Mouse (Mus musculus) left cerebral cortex, postnatal 4 days (tissue): Measurements from ENCODE around the gene Hmgcl. TPM values are rescaled to one million over a fixed set of nuclear protein-coding genes. Genes with fewer than 3 reads are reported as not detected.
A peak's percentile ranks its signal among the peaks of the same experiment; 100 is the strongest.
"Not testable (repeated sequence)": the region's sequence is repeated elsewhere in the genome, so short reads cannot be mapped to it uniquely, and the experiment has no call there.

Source experiments
- DNase-seq: peaks from one replicate; pipeline ENCODE4 v3.0.0-alpha.2; 2022
- intact Hi-C: fragments of 180-260 bp; cut with DNase I; formaldehyde crosslinking; loops from one replicate; pipeline ENCODE4 v1.15.1; 2025
- total RNA-seq, 2 experiments: library from RNA; stranded (reverse); gene quantifications; 2 replicates each; pipeline ENCODE4 v1.2.3; 2021

Hmgcl gene
- total RNA-seq, 2 experiments from 2014 or later, result 30.2 to 33.9 TPM

DNA sequence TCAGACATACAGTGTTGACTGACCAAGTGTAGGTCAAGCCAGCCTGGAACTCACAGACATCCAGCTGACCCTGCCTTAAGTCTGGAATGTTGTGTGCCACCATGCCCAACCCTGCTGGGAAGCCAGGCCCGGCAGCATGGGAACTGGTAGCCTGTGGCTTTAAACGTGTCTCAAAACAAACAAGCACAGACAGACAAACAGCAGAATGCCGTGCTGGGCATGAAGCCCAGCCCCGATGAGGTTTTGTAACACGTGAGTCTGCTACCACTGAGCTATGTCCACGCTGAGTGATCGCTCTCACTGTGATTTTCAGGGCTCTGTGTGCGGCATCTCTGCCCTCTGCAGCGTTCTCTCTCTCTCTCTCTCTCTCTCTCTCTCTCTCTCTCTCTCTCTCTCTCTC, 9.6 kb downstream of the Hmgcl start:
- DNase-seq, result no peak
- intact Hi-C loops, result loop anchor here (5.0 kb wide), 1 partner anchor 206 kb away; no protein-coding TSS in a partner anchor

DNA sequence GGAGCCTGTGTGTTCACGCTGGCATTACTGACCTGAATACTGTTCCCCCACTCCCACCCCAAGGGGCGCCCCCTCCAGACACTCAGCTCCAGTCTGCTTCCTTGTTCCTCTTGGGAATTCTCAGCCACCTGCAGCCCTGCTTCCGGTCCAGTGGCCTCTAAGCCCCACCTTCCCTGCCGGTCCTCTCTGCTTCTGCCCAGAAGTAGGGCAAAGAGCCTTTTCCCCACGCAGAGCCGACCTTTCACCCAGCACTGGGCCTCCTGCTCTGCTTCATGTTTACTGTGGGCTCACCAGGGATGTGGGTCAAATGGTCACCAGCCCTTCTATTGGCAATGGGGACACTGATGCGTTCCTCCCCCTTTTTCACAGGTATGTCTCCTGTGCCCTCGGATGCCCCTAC, 12.1 kb downstream of the Hmgcl start:
- DNase-seq, result no peak
- intact Hi-C loops, result loop anchor here (5.0 kb wide), 1 partner anchor 204 kb away; no protein-coding TSS in a partner anchor

DNA sequence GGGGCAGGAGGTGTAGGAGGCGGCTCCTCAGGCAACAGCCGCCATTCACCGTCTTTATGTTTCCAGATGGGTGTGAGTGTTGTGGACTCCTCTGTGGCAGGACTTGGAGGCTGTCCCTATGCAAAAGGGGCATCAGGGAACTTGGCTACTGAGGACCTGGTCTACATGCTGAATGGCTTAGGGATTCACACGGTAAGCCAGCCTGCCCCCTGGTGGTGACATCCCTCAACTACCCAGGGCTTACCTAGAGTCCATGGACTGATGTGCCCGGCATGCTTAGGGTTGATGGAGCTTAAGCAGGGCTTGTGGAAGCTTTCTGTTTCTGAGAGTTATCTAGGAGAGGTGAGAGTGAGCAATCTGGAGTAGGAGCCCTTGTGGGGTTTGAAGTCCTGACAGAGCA, 14.5 kb downstream of the Hmgcl start:
- intact Hi-C loops, result no loop called here
- peak; percentile 83 for DNase-seq

DNA sequence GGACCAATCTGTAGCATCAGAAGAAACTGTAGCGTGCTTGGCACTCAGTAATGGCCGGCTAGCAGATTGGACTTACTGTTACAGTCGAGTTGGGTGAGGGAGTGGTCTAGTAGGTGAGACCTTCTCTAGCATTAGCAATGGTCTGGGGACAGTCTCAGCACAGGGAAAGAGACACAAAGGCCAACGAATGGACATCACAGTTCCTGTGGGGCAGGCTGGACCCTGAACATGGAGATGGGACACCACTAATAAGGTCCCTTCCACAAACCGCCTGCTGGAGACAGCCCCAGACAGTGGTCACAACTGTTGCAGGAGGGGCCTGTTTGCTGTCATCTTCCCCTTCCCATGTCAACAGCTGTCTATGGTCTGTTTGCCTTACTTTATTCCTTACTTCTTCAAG, 15.5 kb downstream of the Hmgcl start:
- intact Hi-C loops, result no loop called here
- DNase-seq, result no peak

DNA sequence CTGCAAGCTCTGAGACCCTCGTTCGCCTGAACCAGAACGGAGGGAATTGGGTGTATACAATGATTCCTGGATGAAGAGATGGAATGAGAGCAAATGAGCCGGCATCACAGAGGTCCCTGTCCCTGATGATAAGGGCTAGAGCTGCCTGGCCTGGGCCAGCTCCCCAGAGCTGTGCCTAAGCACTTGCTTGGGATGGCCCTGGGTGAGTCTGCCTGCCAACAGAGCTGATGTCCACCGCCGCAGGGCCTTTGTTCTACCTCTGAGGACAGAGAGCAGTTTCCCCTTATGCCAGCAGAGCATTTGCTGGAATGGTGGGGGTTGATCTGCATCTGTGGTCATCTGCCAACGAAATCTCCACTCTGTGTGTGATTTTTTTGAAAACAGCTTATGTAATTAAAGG, 15.9 kb downstream of the Hmgcl start:
- no peak for DNase-seq
- intact Hi-C loops, result no loop called here

DNA sequence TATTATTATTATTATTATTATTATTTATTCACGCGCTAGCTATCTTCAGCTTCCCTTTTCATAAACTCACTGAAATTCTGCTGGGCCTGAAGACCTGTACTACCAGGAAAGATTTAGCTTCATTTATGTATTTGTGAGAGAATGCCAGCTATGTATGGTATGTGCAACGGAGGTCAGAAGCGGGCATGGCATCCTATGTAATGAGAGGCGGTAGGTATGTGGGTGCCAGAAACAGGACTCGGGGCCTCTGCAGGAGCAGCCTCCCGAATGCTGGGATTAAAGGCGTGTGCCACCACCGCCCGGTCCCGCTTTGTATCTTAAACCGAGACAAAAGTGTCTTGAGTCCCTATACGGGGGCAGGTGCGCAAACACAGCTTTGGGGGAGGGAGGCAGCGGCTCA, 16.7 kb downstream of the Hmgcl start:
- DNase-seq, result no peak
- intact Hi-C loops, result no loop called here

DNA sequence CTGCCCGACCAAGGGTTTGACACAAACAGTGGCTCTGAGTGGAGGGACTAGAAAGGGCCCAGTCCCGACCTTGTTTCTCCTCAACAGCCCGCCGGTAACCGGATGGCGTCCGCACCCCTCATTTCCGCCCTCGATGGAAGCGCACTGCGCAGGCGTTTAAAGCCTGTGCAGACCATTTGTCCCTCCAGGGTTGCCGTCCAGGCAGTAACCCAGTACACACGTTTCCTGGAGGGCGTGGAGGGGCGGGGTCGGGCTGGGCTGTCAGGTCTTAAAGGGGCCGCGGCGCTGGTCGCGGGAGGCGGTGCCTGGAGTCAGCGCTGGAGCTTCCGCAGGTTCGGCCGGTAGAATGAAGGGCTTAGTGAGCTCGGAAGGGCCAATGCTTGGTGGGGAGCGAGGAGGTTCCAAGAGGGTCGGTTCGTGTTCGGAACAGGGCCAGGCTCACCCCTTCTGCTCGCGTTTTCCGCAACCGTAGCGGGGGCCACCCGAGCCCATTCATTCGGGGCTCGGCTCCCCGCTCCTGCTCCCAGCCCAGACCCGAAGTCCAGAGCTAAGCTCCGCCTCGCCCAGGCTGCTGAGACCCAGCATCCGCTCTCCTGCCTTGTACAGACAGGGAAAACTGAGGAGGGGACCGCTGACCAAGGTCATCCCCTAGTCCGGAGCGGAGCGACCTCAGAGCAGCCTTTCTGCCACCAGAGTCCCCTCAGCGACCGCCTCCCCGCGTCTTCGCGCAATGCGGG, 17.4 kb downstream of the Hmgcl start, which contains the start of gene Gale:
TSS of gene Gale (plus strand) at position 271 of the 737 bp plus-strand sequence.
- intact Hi-C loops, result no loop called here
- peak; percentile 97 for DNase-seq

DNA sequence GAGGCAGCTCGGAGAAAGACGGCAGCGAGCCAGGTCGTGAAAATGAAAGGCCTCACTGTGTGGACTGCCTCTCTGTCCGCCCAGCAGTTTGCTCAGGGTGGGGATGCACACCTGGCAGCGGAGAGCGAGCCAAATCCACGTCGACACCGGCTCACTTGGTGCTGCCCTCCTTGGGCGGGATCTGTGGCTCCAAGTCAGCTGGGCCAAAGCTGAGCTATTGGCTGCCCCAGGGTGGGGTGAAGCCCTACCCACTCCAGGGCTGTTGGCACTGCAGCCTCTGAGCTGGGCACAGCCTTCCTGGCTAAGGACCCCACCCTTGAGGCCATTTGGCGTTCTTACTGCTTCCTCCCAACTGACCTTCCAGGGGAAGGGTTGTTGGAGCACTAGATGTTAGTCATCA, 18.2 kb downstream of the Hmgcl start:
- intact Hi-C loops, result no loop called here

DNA sequence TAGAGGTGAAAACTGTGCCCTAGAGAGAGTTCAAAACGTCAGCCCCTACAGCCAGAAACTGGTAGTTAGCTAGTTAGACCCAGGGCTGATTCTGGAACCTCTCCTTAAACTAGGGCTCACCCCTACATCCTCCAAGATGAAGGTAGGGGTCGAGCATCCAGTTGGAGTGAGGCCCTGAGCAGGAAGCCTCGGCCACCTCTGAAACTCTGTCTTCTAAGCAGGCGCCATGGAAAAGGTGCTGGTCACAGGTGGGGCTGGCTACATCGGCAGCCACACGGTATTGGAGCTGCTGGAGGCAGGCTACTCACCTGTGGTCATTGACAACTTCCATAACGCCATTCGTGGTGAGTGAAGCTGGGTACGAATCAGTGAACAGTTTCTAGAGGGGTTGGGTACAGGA, 18.9 kb downstream of the Hmgcl start:
- DNase-seq, result no peak

More for the DNA sequence above, 18.2 kb downstream of the Hmgcl start:
- DNase-seq, result peak; percentile 49

DNA sequence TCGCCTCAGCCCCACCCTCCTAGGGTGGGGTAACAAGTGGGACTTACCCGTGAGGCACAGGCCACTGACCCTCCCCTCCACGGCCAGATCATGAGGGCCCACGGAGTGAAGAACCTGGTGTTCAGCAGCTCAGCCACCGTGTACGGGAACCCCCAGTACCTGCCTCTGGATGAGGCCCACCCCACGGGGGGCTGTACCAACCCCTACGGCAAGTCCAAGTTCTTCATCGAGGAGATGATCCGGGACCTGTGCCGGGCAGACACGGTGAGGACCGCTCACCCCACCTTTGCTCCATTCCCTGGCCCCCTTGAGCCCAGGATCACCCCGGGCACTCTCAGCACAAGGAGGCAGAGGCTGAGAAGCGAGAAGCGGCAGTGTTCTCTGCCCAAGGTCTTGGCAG, 20.0 kb downstream of the Hmgcl start:
- intact Hi-C loops, result no loop called here
- DNase-seq, result no peak

More for the DNA sequence above, 18.9 kb downstream of the Hmgcl start:
- intact Hi-C loops, result no loop called here

DNA sequence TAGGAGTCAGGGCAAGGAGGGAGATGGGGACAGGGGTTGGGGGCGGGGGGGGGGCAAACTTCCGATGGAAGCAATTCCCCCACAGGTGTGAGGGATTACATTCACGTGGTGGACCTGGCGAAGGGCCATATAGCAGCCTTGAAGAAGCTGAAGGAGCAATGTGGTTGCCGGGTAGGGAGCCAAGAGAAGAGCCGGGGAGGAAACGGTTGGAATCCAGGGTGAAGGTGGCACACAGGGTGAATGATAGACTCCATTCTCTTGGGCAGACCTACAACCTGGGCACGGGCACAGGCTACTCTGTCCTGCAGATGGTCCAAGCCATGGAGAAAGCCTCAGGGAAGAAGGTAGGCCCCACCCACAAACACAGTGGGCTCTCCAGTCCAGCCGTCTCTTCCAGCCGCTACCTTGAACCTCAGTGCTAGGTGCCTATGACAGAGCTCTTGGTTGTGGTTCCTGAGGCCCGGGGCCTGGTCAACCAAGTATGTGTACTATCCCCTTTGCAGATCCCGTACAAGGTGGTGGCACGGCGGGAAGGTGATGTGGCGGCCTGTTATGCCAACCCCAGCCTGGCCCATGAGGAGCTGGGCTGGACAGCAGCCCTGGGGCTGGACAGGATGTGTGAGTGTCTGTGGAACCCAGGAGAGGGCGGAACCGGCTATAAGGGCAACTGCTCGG, 21.0 kb downstream of the Hmgcl start:
- intact Hi-C loops, result no loop called here
- DNase-seq, result no peak

DNA sequence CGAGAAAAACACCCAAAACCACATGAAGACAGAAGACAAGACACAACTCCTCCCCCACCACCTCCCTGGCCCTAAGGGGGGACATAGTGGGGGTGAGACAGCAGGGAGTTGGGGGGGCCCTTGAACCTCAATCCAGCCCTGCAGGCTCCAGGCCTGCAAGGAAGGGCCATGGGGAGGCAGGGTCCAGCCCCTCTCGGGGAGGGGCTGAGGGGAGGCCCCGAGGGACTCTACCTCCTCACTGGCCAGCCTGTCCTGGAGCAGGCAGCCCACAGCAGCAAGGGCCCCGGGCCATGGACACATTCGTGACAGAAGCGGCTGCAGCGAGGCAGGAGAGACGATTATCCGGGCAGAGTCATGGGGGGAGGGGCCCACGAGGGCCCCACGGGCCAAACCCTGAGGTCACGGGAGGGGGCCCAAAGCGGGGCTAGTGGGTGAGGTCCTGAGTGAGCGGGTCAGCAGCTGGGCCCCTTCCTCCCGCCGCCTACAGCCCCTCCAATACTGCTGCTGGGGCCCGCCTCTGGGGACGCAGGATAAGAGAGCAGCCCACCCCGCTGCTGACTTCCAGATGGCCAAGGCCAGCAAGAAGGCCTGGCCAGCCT, 22.1 kb downstream of the Hmgcl start:
- intact Hi-C loops, result no loop called here

DNA sequence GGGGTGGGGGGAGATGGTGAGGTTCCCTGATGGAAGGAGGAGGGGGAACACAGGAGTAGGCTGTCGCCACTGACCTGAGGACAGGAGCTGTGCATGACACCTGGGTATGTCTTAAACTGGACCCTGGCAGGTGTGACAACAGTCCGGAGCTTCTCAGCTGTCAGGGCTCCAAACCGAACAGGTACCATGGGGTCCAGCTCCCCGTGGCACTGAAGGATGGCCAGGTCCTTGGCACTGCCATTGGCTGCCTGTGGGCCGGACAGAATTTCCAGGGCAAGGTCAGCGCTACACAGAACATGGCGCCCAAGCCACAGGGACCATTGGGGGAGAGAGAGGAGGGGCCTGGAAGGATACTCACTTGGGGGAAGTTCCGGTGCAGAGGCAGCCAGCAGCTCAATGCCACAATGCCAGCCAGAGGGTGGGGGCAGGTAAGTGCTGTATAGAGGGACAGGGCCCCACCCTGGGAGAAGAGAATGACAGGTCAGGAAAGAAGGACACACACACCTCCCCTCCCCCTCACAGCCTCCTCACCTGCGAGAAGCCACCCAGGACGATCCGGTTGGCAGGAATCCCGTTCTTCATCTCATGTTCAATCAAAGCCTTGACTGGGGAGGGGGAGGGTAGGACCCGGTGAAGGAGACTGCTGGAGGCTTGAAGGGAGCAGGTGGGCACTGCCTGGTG, 23.0 kb downstream of the Hmgcl start:
- intact Hi-C loops, result no loop called here
- DNase-seq, result no peak

More for the DNA sequence above, 22.1 kb downstream of the Hmgcl start:
- DNase-seq, result no peak

DNA sequence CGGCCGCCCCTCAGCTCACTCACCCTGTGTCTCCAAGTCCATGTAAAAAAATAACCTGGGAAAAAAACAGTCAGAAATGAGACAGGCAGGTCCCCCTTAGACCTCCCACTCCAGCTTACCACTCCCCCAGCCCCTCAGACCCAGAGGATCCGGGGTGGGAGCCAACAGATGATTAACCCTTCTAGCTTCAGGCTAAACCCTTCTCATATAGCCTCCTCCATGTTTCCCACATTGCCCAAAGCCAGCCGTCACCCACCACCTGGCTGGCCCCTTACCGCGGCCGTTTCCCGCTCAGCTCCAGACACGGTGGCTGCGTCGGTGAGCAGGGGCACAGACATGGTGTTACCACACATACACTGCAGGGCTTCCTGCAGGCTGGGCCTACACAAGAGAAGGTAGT, 24.3 kb downstream of the Hmgcl start:
- DNase-seq, result no peak
- intact Hi-C loops, result no loop called here

DNA sequence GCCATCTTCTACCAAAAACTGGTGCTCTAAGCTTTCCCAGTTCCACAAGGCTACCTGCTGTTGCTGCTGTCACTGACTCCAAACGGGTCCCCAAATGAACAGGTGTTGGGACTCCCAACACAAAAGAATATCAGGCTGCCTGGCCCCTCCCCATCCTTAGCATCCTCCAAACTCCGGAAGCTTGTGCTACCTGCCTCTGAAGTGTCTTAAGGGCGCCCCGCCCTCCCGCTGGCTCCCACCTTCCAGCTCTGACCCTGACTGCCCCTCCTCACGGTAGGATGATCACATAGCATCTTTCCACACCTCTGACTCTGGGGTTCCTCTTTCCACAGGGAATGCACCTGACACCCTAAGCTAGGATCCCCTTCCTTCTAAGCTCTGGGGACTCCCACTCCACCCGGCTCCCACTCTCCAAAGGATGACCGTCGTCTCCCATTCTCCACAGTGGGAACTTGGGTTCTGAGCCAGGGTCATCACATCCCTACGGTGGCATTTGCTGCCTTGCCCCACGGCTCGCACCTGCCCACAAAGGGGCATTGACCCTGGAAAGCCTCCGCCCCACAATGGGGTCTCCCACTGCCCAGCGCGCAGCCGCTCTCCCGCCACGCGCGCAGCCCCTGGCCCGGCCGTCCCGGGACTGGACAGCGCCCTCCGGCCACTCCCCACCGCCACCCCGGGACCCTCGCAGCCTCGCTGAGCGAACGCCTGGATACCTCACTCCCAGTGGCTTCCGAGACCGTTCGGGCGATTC, 25.7 kb downstream of the Hmgcl start:
- intact Hi-C loops, result no loop called here
- no peak for DNase-seq

DNA sequence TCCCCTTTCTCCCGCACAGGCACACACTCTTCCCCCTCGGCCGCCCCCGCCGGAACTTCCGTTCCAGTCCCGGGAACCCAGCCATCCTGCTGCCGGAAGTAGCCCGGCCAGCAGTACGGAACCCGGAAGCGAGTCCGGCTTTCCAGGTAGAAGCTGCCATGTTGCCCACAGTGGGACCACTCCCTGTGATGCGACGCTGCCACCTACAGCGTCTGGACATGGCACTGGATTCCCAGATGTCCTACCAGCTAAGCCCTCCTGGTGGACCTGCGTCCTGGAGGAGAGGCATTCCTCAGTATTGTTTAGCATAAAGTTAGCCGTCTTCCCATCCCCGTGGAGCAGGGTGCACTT, 26.3 kb downstream of the Hmgcl start, which contains the start of gene Lypla2:
TSS of gene Lypla2 (minus strand) at position 71 of the 351 bp plus-strand sequence.
- peak; percentile 88 for DNase-seq
- intact Hi-C loops, result no loop called here

DNA sequence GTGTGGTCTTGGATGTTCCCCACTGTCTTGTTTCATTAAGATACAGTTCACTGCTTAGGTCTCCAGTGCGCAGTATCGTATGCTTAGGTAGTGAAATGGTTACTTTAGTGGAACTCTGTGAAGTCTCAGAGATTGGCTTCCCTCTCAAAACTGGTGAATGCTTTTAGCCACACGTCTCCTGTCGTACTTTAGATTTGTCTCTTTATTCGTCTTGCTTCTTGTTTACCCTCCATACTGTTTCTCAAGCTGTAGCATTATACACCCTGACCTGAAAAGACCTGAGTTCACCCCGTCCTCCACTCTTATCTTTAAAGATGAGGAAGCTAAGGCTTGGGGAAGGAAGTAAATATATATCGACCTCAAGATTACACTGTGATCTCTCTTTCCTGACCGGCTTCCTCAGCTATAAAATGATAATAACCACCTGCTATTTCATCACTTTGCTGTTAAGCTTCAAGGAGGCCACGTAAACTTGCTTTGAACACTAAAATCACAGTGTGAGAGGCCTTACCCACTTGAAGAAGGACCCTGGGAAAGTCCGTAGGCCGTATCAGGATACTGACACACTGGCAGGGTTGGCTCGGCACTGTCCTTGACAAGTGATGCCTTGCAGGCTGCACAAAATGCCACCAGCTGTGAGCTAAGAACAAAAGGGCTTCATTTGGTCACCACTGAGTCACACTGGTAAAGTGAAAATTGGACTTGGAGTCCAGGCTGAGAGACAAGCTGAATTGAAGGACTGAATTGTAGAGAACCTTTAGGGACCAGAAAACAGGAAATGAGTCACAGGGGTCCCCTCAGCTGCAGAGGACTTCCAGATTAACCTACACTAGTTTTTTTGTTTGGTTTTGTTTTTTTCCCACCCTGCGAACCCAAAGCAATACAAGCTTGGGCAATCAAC, 26.9 kb downstream of the Hmgcl start:
- intact Hi-C loops, result no loop called here
- no peak for DNase-seq

DNA sequence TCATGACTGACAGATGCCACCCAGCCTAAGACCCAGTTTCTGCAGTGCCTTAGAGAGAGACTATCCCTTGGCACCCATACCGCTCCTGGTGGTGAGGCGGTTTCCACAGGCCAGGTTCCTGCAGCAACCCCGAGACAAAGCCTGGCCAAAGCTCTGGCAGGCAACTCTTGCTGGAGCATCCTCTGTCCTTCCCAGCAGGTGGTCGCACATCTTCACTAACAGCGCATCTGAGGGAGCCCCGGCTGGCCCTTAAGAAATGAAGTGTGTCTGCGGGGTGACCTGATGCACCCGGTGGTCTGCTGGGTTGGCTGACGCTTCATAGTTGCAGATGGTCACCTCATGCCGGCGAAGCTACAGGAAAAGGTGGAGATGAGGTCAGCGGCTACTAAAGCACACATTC, 29.9 kb downstream of the Hmgcl start:
- no peak for DNase-seq
- intact Hi-C loops, result no loop called here

DNA sequence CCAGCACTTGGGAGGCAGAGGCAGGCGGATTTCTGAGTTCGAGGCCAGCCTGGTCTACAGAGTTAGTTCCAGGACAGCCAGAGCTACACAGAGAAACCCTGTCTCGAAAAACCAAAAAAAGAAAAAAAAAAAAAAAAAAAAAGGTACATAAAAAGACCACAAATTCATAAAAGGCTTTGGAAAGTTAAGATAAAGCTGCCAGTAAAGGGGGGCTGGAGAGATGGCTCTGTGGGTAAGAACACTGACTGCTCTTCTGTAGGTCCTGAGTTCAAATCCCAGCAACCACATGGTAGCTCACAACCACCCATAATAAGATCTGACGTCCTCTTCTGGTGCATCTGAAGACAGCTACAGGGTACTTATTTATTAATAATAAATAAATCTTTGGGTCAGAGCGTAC, 34.0 kb downstream of the Hmgcl start:
- DNase-seq, intact Hi-C loops: not testable (repeated sequence)
